Mouse (Mus musculus) monocyte, adult 2 months (primary cell): Measurements from ENCODE around the gene Lhfp.

Source experiments
- DNase-seq, 2 experiments: peaks; one replicate each; pipeline ENCODE4 v3.0.0; 2022; ENCODE audit warnings: low spot score in 2 of 2, low read depth in 1 of 2

Lhfp gene

DNA sequence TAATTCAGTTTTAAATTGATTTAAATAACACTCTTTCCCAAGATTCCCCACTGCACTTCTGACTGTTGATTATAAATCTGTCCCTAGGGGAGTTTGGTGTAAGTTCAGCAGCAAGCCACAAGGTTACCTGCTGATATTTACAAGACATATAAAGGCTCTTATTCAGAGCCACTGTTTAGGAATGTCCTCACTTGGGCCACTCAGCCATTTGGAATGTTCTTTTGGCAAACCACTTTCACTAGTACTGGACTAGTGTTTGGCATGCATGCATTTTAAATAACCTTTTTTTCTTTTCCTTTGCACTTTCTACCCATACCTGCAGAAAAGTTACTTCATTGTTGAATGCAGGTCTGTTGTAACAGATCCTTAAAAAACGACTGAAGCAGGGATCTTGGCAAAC, 109.8 kb downstream of the Lhfp start:
- no peak for DNase-seq

DNA sequence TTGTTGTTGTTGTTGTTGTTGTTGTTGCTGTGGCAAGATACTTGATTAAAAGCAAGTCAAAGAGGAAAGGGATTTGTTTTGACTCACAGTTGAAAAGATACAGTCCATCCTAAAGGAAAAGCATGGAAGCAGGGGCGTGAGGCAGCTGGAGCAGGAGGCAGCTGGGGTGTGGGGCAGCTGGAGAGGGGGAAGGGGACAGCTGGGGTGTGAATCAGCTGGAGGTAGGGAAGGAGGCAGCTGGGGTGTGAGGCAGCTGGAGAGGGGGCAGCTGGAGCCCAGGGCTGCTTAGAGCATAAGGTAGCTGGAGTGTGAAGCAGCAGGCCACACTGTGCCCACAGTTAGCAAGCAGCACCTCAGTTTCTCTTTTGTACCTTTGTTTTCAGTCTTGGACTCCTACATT, 110.3 kb downstream of the Lhfp start:
- DNase-seq, result no peak

DNA sequence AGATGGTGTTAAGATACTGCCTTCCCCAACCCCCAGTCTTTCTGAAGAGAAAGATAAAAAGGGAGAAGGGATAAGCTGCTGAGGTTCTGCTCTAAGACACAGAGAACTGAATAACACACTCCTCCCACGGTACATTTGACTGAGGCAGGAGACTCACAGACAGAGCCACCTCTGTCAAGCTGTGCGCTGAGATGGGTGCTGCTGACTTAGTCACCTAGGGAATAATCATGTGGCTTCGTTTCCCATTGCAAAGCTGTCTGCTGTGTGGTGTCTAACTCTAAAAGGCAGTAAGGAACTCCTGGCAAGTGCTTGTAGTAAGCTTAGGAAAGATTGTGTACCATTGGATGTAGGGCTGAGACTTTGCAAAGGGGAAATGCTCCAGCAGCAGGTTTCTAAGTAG, 120.6 kb downstream of the Lhfp start:
- no peak for DNase-seq

DNA sequence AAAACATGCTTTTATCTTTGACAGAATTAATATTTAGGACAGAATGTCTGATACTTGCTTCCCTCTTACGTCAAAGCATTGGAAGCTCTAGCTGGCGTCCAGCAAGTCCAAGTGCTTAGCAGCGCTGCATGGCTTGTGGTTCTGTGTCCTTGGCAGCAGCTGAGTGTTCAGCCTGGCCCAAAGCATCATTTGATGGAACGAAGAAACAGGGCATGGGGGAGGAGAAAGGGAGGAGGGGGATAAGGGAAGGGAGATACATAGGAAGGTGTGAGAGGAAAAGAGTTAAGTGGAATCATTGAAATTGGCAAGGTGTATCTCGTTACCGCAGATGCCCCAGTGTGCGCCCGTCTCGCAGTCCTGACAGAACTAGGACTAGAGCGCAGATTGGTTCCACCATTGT, 124.0 kb downstream of the Lhfp start:
- no peak for DNase-seq

DNA sequence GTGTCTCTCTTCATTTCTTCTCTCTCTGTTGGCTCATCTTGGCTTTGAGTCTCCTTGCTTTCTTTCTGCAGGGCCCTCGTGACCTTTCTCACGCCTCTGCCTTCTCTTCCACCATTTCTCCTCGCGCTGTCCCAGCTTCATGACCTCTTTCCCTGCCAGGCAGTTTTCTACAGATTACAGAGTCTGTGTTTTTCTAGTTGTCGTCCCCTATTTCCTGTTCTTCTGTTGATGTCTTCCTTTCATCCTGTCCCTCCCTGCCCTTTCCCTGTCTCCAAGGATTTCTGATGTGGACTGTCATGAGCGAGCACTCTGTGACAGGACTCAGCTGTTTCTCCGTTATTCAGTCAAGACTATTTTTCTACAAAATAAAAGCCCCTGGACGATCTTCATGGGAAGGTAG, 124.7 kb downstream of the Lhfp start:
- DNase-seq, result no peak

DNA sequence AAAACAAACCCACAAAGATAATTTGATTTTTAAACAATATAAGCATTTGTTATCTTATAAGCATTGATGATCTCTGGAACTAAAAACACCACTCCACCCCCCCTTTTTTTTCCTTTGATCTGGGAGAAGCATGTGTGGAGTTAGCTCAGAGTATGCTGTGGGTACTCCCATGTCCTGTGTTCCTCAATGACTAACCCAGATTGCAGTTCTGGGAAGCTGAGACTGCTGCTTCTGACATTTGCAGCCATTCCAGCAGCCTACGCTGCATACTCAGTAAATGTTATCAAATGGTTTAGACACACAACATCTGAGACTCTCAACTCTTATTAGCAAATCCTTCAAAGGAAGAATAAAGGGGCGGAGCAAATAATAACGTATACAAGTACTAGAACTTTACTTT, 128.2 kb downstream of the Lhfp start:
- no peak for DNase-seq

DNA sequence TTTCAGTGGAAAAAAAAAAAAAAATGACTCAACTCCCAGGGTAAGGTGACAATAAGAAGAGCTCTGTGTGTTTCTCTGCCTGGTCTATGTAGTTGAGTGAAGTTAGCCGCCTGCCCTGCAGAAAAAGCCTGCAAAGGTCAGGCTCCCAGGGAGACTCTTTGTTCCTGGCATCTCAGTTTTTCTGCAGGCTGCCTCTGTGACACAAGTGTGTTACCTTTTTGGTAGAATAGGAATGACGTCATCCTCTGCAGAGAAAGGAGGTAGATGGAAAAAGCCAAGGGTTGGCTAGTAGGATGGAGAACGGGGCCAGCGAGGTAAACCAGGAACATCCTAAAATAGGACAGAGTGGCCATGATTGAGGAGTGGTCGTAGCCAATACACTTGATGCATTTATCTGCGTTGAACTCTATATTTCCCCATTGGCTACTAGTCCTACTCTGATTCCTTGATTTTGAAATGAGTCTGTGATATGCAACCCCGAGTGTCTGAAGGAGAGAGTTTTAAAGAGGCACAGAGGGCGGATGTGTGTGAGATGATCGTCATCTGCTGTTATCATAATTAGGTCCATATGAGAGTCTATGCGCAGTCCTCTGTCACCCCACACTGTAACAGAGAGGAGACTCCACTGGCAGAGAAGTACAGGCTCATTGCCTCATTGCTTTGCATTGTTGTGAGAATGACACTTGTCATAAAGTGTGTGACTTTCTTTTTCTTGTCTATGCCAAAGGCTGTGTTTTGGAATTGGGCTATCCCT, 132.2 kb downstream of the Lhfp start:
- DNase-seq, result no peak

DNA sequence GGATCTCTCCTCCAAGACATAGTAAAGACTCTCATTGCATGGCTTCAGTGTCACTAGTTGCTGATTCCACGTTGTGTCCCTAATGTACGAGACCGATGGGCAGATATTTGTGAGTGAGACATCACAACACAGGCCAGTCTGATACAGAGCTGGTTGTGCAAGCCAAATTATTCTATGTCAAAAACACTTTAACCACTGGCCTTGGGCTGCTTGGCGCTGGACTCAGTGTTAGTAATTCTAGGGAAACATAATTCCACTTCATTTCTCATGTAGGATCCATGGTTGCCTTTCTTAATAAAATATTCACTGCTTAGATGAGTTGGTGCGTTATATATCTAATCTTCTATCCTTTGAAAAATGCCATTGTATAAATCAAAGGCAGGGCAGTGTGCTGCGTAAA, 138.6 kb downstream of the Lhfp start:
- DNase-seq, result no peak

DNA sequence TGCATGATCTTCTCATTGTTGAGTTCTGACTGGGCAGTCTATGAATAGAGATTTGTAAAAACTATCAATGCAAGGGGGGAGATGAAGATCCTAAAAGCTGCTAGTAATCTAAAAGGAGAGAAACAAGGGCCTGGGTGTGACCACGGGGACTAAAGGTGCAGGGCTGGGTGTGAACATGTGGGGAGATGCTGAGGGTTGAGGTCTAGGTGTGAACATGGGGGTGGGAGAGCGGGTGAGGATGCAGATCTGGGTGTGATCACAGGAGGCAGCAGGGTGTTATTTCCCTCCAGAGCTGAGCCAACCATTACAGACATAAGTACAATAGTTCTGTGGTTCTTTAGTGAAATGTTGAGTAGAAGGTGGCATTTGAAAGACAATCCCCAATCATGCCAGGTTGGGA, 144.1 kb downstream of the Lhfp start:
- DNase-seq, result no peak

DNA sequence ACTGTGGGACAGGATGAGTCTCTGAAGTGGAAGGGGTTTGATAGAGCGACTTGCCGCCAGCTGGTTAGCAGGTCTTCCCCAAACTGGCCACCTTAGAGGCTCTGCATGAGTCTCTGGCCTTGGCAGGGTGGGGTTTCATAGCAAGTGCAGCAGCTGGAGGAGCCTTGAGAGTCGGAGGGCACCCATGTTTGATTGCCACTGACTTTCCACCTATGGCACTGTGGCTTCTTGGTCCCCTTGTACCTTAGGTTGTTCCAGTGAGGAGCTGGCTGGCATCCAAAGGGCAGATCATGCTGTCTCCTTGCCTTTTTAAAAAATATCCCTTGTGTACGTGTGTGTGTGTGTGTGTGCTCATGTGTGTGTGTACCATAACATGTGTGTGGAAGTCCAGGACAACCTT, 152.1 kb downstream of the Lhfp start:
- no peak for DNase-seq

DNA sequence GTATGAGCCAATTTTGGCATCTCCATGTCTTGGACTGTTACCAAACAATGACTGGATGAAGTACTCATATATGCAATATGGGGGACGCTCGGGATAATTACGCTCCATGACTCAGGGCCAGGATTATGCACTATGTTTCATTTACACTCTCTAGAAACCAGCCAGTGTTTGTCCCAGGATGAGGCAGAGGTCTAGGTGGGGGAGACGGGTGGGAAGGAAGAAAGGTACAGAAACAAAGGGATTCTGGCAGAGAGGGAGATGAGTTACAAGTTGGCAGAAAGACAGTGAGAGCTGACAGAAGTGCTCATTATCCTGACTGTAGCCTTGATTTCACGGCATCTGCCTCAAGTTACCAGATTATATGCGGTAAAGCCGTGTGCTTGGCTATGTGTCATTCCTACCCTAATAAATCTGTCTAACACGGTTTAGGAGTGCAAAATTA, 154.4 kb downstream of the Lhfp start:
- no peak for DNase-seq

DNA sequence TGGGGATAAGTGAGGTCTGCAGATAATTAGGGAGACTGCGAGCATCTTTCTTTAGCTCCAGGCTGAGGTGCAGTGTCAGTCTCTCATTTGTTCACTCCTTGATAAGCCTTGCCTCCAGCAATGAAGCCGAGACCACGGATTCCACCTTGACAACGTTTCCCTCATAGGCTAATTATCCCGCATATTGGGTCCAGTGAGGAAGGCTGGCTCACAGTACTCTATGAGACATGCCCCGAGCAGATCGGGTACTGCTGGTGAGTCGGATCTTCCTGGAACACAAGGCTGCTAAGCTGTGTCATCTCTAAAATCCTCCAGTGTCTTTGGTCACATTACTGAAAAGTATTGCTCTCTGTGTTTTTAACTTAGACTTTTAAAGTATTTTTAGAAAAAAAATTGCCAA, 158.8 kb downstream of the Lhfp start:
- no peak for DNase-seq

DNA sequence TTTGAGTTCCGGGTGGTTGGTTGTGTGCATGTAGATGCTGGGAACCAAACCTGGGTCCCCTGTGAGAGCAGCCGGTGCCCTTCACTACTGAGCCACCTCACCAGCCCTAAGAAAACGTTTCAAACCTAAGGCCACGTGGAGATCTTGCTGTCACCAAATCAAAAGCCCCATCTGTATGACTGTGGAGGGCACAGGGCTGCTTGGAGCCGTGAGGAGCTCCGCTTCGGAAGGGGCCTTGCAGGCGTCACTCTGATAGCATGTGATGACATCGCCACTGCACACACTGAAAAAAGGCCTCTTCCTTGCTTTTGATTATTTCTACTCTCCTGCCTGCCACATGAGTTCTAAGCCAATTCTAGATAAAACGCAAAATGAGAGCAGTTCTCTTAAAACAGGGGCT, 159.5 kb downstream of the Lhfp start:
- DNase-seq, result no peak

DNA sequence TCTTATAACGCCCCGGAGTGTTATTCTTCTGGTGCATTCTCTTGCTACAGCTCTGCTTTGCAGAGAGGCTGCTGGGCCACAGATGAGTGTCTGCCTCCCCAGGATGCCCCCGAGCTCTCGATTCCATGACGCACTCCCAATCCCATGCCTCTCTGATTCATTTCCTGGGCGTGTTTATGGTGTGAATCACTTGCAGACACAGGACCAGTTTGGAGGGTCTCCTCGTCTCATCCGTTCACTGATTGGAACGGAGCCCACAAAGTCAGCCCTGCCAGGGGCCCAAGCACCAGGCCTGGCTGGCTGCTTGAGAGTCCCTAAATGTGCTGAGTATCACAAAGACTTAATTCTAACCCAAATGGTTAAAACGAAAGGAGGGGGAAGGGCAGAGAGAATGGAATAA, 160.3 kb downstream of the Lhfp start:
- no peak for DNase-seq

DNA sequence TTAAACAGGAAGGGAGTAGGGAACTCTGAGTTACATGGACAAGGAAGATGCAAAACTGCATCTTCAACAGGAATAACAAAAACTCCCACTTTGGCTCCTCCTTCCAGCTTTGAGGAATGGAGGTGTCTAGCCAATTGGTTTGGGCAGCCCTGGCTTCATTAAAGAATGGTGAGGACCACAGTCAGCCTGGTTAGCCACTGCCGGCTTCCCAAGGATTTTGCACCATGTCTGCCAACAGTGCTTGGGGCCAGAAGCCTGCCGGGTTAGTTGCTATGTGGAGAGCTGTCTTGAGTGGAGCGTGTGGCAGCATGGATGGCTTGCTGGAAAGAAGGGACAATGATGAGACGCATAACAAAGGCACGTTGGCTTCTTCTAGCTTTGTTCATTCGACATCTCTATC, 160.9 kb downstream of the Lhfp start:
- DNase-seq, result no peak

DNA sequence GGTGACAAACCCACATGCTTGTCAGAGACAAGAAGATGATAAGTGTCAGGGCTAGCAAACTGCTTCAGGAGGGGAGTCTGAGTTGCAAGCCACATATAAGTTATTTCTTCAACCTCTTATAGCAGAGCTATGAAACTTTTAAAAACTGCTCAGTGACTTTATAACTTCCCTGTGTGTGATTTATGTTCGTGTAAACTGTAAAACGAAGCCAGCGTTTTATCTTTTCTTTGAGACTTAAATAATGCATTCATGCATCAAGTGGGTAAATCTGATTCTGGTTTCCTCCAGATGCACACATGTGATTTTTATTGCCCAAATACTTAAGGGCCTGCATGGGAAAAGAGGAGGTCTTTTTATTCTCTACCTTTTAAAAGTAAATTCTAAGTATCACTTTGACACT, 161.4 kb downstream of the Lhfp start:
- no peak for DNase-seq

DNA sequence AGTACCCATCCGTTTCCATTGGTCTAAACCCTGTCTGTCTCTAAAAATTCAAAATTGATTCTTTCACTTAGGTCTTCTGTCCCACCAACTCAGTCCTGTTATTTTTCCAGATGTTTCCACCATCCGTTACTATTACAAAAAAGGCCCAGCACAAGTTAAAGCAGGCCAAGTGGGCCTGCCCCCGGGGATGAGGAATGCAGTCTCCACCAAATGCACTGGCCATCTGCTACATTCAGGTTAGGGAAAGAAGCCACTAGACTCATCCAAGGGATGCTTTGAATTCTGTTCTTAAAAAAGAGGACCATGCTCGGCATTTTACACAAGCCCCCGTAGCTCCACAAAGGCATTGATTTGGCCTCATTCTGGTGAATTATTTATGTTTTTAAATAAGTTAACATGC, 162.3 kb downstream of the Lhfp start:
- no peak for DNase-seq

DNA sequence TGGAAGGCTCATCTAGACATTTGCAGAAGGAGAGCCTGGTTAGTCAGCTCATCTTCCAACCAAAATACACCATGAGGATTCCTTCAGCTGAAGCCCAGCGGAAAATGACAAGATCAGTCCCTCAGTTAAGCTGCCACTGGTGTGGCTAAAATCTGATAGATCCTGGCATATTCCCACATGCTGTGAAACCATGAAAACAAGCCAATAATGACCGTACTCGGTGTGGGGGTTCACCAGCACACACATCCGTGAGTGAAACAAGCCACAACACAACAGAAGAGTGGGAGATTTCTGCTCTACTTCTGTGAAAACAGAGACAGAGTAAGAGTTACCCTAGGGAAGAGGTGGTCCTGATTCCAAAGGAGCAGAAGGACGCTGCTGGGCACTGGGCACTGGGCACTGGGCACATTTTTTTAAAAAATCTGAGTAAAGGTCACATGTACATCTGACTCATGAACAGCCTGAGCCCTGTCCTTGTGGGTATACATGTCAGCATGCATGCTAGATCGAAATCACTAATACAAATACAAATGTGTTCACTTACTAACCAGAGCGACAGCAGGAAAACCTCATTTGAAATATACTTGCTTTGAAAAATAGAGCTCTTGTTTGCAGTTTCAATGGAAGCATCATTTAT, 163.1 kb downstream of the Lhfp start:
- DNase-seq, result no peak

DNA sequence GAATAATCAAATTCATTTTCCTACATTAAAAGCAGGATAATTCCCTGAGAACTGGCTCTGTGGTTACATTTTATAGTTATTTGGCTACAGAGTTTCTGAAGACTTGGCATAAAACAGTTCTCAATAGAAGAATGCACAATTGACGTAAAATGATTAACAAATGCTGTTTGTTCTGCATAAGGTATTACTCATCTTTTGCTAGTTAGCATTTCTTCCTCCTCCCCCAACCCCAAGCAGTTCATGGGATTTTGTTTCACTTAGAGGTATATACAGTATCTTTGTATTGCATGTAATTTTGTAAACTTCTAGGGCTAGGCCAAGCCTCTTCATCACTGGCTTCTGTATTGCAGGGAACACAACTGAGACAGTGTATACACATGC, 163.6 kb downstream of the Lhfp start:
- no peak for DNase-seq

DNA sequence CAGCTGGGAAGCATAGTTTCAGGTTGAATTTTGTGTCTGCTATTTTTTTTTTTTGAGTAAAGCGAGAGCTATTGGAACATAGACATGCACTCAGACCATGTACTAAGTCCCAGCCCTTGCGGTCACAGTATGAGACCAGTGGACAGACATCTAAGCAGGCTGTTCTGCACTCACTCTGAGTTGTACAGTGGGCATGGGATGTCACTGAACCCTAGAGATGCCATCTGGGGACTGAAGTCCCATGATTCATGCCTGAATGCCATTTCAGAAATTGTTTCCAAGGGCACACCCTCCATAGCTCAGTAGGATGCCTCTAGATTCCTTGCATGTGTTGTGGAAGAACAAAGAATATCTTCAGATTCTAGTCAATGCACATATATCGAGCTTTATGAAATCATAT, 164.4 kb downstream of the Lhfp start:
- no peak for DNase-seq

DNA sequence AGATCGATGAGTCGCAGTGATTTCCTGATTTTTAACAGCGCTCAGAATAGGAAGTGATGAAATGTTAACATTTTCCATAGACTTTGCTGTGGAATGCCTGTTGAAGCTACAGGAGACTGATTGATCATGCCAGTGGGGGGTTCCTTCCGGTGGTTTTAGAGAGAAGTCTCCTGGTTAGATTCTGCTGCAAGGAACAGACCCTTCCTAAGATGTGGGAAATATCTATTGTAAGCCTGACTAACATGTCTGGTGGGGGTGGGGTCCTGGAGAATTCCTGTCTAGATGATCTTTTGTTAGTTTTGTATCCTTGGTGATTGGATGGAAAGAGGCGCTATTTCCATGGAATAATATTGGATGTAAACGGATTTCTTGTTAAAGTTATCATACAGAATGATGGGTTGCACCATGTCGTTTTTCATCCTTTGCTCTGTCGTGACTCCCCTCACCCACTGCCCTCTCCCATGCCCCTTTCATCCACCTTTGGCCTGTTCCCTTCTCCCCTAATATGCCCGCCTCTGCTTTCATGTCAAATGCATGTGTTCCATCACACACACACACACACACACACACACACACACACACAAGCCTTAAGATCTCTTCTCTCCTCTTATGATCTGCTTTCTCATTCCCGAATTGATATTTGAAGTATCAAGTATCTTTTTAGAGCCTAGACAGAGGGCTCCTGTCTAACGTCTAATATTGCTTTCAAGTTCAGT, 165.3 kb downstream of the Lhfp start:
- DNase-seq, result no peak

DNA sequence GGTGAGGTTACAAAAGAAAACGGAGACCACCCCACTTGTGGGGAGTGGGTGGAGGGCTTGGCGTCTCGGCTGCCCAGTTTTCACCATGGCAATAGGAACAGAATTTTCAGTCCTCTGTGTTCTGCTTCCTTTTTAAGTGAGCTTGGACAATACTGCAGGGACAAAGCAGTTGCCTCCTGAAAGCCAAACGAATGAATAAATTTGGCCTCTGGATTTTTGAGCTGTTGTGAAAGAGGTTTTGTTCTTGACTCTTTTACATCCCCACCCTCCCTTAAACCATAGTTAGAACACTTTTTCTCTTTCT, 165.8 kb downstream of the Lhfp start:
- DNase-seq, result no peak
